Mouse (Mus musculus): ENCODE data around the gene Sstr2. TPM values are rescaled to one million over a fixed set of nuclear protein-coding genes. Genes with fewer than 3 reads are reported as not detected.
A peak's percentile ranks its signal among the peaks of the same experiment; 100 is the strongest.
"Not testable (repeated sequence)": the region's sequence is repeated elsewhere in the genome, so short reads cannot be mapped to it uniquely, and the experiment has no call there.

Gene Sstr2
- polyA plus RNA-seq, 1 experiment from 2014 or later = 0.28 TPM

GRCm38 (mm10) chr11:113658319-113658718 is 39.2 kb downstream of the Sstr2 start:
- H3K36me3 ChIP-seq (ENCODE audit: control insufficient read depth, insufficient read depth, low read length) = peaks cover 93% of the 10 kb centered on the region
- no peak for ATAC-seq (ENCODE audit: low FRiP score, low TSS enrichment)
- no peaks in the 10 kb centered on the region for H3K9me3 ChIP-seq (ENCODE audit: control insufficient read depth, low read length)
- H3K27ac ChIP-seq (ENCODE audit: low read depth, low read length) = no peak overlapping the region
- no peak overlapping the region for H3K9ac ChIP-seq (ENCODE audit: low read depth, low read length)
- WGBS = 70% methylated on average over 8 of the region's 8 CpGs
- H3K4me2 ChIP-seq (replicated peaks; ENCODE audit: low read depth, low read length) = no peak overlapping the region
- no peaks in the 10 kb centered on the region for H3K4me1 ChIP-seq (ENCODE audit: control insufficient read depth, insufficient read depth, low read length)
- H3K4me3 ChIP-seq (ENCODE audit: low read length) = no peak overlapping the region
- H3K27me3 ChIP-seq (ENCODE audit: control insufficient read depth, insufficient read depth, low read length) = no peaks in the 10 kb centered on the region

- no peaks in the 10 kb centered on the region for H3K9me3 ChIP-seq (ENCODE audit: control insufficient read depth, low read length)
- no peak overlapping the region for H3K9ac ChIP-seq (ENCODE audit: low read depth, low read length)
- H3K4me1 ChIP-seq (ENCODE audit: control insufficient read depth, insufficient read depth, low read length) = no peaks in the 10 kb centered on the region
- peaks cover 93% of the 10 kb centered on the region for H3K36me3 ChIP-seq (ENCODE audit: control insufficient read depth, insufficient read depth, low read length)
- no peak overlapping the region for H3K27ac ChIP-seq (ENCODE audit: low read depth, low read length)
- no peak for ATAC-seq (ENCODE audit: low FRiP score, low TSS enrichment)
- H3K4me2 ChIP-seq (replicated peaks; ENCODE audit: low read depth, low read length) = no peak overlapping the region
- no peaks in the 10 kb centered on the region for H3K27me3 ChIP-seq (ENCODE audit: control insufficient read depth, insufficient read depth, low read length)
- no peak overlapping the region for H3K4me3 ChIP-seq (ENCODE audit: low read length)
- 74% methylated on average over 4 of the region's 4 CpGs for WGBS
These were observed 39.6 kb downstream of the Sstr2 start for GRCm38 (mm10) chr11:113658763-113659162.

GRCm38 (mm10) chr11:113660213-113660612 is 41.1 kb downstream of the Sstr2 start:
- H3K27me3 ChIP-seq (ENCODE audit: control insufficient read depth, insufficient read depth, low read length); H3K4me1 ChIP-seq (ENCODE audit: control insufficient read depth, insufficient read depth, low read length); ATAC-seq (ENCODE audit: low FRiP score, low TSS enrichment); H3K27ac ChIP-seq (ENCODE audit: low read depth, low read length); H3K4me3 ChIP-seq (ENCODE audit: low read length); H3K9me3 ChIP-seq (ENCODE audit: control insufficient read depth, low read length); H3K4me2 ChIP-seq (replicated peaks; ENCODE audit: low read depth, low read length); H3K9ac ChIP-seq (ENCODE audit: low read depth, low read length): not testable (repeated sequence)
- H3K36me3 ChIP-seq (ENCODE audit: control insufficient read depth, insufficient read depth, low read length) = peaks cover 89% of the 10 kb centered on the region
- 96% methylated on average over 3 of the region's 3 CpGs for WGBS

- H3K9me3 ChIP-seq (ENCODE audit: control insufficient read depth, low read length) = no peaks in the 10 kb centered on the region
- H3K36me3 ChIP-seq (ENCODE audit: control insufficient read depth, insufficient read depth, low read length) = peaks cover 85% of the 10 kb centered on the region
- no peaks in the 10 kb centered on the region for H3K4me1 ChIP-seq (ENCODE audit: control insufficient read depth, insufficient read depth, low read length)
- H3K4me2 ChIP-seq (replicated peaks; ENCODE audit: low read depth, low read length) = no peak overlapping the region
- ATAC-seq (ENCODE audit: low FRiP score, low TSS enrichment) = no peak
- no peaks in the 10 kb centered on the region for H3K27me3 ChIP-seq (ENCODE audit: control insufficient read depth, insufficient read depth, low read length)
- no peak overlapping the region for H3K9ac ChIP-seq (ENCODE audit: low read depth, low read length)
- 95% methylated on average over 11 of the region's 11 CpGs for WGBS
- no peak overlapping the region for H3K27ac ChIP-seq (ENCODE audit: low read depth, low read length)
- H3K4me3 ChIP-seq (ENCODE audit: low read length) = no peak overlapping the region
These were observed 41.8 kb downstream of the Sstr2 start for GRCm38 (mm10) chr11:113660940-113661339.

- H3K27ac ChIP-seq (ENCODE audit: low read depth, low read length) = no peak overlapping the region
- no peak overlapping the region for H3K4me3 ChIP-seq (ENCODE audit: low read length)
- no peak overlapping the region for H3K4me2 ChIP-seq (replicated peaks; ENCODE audit: low read depth, low read length)
- peaks cover 4% of the 10 kb centered on the region; the same call in 1 of the 2 replicates for H3K4me1 ChIP-seq (ENCODE audit: control insufficient read depth, insufficient read depth, low read length)
- ATAC-seq (ENCODE audit: low FRiP score, low TSS enrichment) = no peak
- H3K9me3 ChIP-seq (ENCODE audit: control insufficient read depth, low read length) = no peaks in the 10 kb centered on the region
- H3K36me3 ChIP-seq (ENCODE audit: control insufficient read depth, insufficient read depth, low read length) = peaks cover 75% of the 10 kb centered on the region
- no peaks in the 10 kb centered on the region for H3K27me3 ChIP-seq (ENCODE audit: control insufficient read depth, insufficient read depth, low read length)
- 90% methylated on average over 18 of the region's 18 CpGs for WGBS
- H3K9ac ChIP-seq (ENCODE audit: low read depth, low read length) = no peak overlapping the region
These were observed 42.8 kb downstream of the Sstr2 start for GRCm38 (mm10) chr11:113661835-113662351.

GRCm38 (mm10) chr11:113664279-113664678 is 45.1 kb downstream of the Sstr2 start:
- H3K4me3 ChIP-seq (ENCODE audit: low read length) = no peak overlapping the region
- no peak overlapping the region for H3K27ac ChIP-seq (ENCODE audit: low read depth, low read length)
- H3K4me2 ChIP-seq (replicated peaks; ENCODE audit: low read depth, low read length) = no peak overlapping the region
- no peak for ATAC-seq (ENCODE audit: low FRiP score, low TSS enrichment)
- no peaks in the 10 kb centered on the region for H3K27me3 ChIP-seq (ENCODE audit: control insufficient read depth, insufficient read depth, low read length)
- H3K9me3 ChIP-seq (ENCODE audit: control insufficient read depth, low read length) = no peaks in the 10 kb centered on the region
- no peak overlapping the region for H3K9ac ChIP-seq (ENCODE audit: low read depth, low read length)
- peaks cover 71% of the 10 kb centered on the region for H3K36me3 ChIP-seq (ENCODE audit: control insufficient read depth, insufficient read depth, low read length)
- H3K4me1 ChIP-seq (ENCODE audit: control insufficient read depth, insufficient read depth, low read length) = peaks cover 16% of the 10 kb centered on the region; the same call in 1 of the 2 replicates
- WGBS = 77% methylated on average over 2 of the region's 2 CpGs

- Histone ChIP-seq H3K27ac (ENCODE audit: low read depth, low read length) (no peak overlapping the region), H3K36me3 (ENCODE audit: control insufficient read depth, insufficient read depth, low read length) (peaks cover 56% of the 10 kb centered on the region)
These were observed 47.1 kb downstream of the Sstr2 start for GRCm38 (mm10) chr11:113666205-113666604.

GRCm38 (mm10) chr11:113666648-113667047 is 47.5 kb downstream of the Sstr2 start:
- peak; percentile 58 for ATAC-seq (ENCODE audit: low FRiP score, low TSS enrichment)
- Histone ChIP-seq H3K27me3 (ENCODE audit: control insufficient read depth, insufficient read depth, low read length) (no peaks in the 10 kb centered on the region), H3K9ac (ENCODE audit: low read depth, low read length) (no peak overlapping the region), H3K4me1 (ENCODE audit: control insufficient read depth, insufficient read depth, low read length) (peaks cover 16% of the 10 kb centered on the region; the same call in 1 of the 2 replicates), H3K4me3 (ENCODE audit: low read length) (no peak overlapping the region), H3K27ac (ENCODE audit: low read depth, low read length) (peak overlapping the region; percentile 56), H3K9me3 (ENCODE audit: control insufficient read depth, low read length) (no peaks in the 10 kb centered on the region), H3K4me2 (replicated peaks; ENCODE audit: low read depth, low read length) (no peak overlapping the region), H3K36me3 (ENCODE audit: control insufficient read depth, insufficient read depth, low read length) (peaks cover 56% of the 10 kb centered on the region)
- 37% methylated on average over 10 of the region's 10 CpGs for WGBS

More at GRCm38 (mm10) chr11:113666205-113666604, 47.1 kb downstream of the Sstr2 start:
- H3K9me3 ChIP-seq (ENCODE audit: control insufficient read depth, low read length) = no peaks in the 10 kb centered on the region
- no peaks in the 10 kb centered on the region for H3K27me3 ChIP-seq (ENCODE audit: control insufficient read depth, insufficient read depth, low read length)
- H3K4me2 ChIP-seq (replicated peaks; ENCODE audit: low read depth, low read length) = no peak overlapping the region
- WGBS = 79% methylated on average over 6 of the region's 6 CpGs
- H3K4me3 ChIP-seq (ENCODE audit: low read length) = no peak overlapping the region
- no peak overlapping the region for H3K9ac ChIP-seq (ENCODE audit: low read depth, low read length)
- no peak for ATAC-seq (ENCODE audit: low FRiP score, low TSS enrichment)
- peaks cover 16% of the 10 kb centered on the region; the same call in 1 of the 2 replicates for H3K4me1 ChIP-seq (ENCODE audit: control insufficient read depth, insufficient read depth, low read length)

- peak overlapping the region; percentile 56 for H3K27ac ChIP-seq (ENCODE audit: low read depth, low read length)
- no peak overlapping the region for H3K4me2 ChIP-seq (replicated peaks; ENCODE audit: low read depth, low read length)
- H3K4me3 ChIP-seq (ENCODE audit: low read length) = no peak overlapping the region
- ATAC-seq (ENCODE audit: low FRiP score, low TSS enrichment) = peak; percentile 47; the same call in 1 of the 2 replicates
- H3K9me3 ChIP-seq (ENCODE audit: control insufficient read depth, low read length) = no peaks in the 10 kb centered on the region
- no peak overlapping the region for H3K9ac ChIP-seq (ENCODE audit: low read depth, low read length)
- no peaks in the 10 kb centered on the region for H3K27me3 ChIP-seq (ENCODE audit: control insufficient read depth, insufficient read depth, low read length)
- peaks cover 16% of the 10 kb centered on the region; the same call in 1 of the 2 replicates for H3K4me1 ChIP-seq (ENCODE audit: control insufficient read depth, insufficient read depth, low read length)
- 55% methylated on average over 2 of the region's 2 CpGs for WGBS
- H3K36me3 ChIP-seq (ENCODE audit: control insufficient read depth, insufficient read depth, low read length) = peaks cover 53% of the 10 kb centered on the region
These were observed 48.0 kb downstream of the Sstr2 start for GRCm38 (mm10) chr11:113667122-113667521.
